13 mouse cellular contexts compared by ENCODE assay signal in the genomic region with DNA sequence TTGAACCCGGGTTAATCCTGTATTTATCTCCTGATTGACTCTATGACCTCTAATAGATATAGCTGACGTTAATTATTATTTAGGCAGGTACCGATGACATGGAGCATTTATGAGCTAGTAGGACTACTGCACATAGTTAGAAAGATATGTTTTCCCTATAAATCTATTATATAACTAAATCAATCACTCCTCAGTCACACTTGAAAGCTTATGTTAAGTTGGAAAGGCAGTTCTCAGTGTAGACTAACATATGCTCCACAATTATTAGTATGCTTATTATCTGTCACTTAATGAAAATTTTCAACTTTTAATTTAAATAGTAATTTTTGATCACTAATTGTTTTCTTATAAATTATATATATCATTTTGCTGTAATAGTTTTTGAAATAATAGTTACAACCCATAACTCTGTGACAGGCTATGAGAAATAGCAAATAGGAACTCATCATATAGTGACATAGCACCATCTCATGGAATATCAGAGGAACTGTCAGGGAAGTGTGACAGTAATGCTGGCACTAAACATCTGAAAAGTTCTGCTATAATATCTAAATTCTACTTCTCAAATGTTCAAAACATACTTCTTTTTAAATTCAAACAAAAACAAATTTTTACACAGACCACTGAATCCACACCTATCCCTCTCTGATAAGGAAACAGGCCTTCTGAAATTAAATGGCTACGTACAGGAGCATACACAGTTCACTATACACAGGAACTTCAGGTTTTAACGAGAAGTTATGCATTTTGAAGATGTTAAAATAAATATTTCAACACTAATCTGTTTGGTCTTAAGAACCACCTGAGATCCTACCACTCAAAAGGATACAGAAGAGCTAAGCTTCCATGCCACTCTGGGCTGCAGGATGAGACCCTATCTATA.
DNase-seq lines count a peak whose midpoint lies in the region; ATAC-seq and TF ChIP-seq lines count a peak whose summit lies in the region.
"Had no signal": no experiment of that assay in that cellular context is flagged by ENCODE, and none has a peak within 500 bp of the region (broad histone marks: within the 10 kb centered on the region; RNA-seq: fewer than 3 reads in every experiment).

No protein-coding gene starts in this region.

- no peak overlapping the region for H3K27ac ChIP-seq in heart, adult 2 months
- H3K27ac ChIP-seq in heart, embryonic 11.5 days (ENCODE audit: low read depth, low read length) = no peak overlapping the region
- H3K27ac ChIP-seq in lung, postnatal 0 days (ENCODE audit: low read length) = no peak overlapping the region
- H3K27ac ChIP-seq in forebrain, postnatal 0 days (ENCODE audit: low read depth, low read length) = no peak overlapping the region
- no peak overlapping the region for H3K27ac ChIP-seq in stomach, postnatal 0 days (replicated peaks)
- H3K27ac ChIP-seq: embryonic facial prominence, embryonic 13.5 days; heart, embryonic 15.5 days had no signal

- no peak overlapping the region for H3K4me2 ChIP-seq in heart, embryonic 11.5 days
- no peak overlapping the region for H3K4me2 ChIP-seq in lung, postnatal 0 days (replicated peaks; ENCODE audit: low read depth, low read length)
- no peak overlapping the region for H3K4me2 ChIP-seq in forebrain, postnatal 0 days (ENCODE audit: low read depth)
- no peak overlapping the region for H3K4me2 ChIP-seq in stomach, postnatal 0 days (replicated peaks; ENCODE audit: low read depth)
- H3K4me2 ChIP-seq: embryonic facial prominence, embryonic 13.5 days; heart, embryonic 15.5 days had no signal

- ATAC-seq in heart, embryonic 11.5 days (replicated peaks; ENCODE audit: insufficient number of reproducible peaks, low FRiP score, low TSS enrichment) = no peak
- no peak for ATAC-seq in lung, postnatal 0 days
- peak; percentile 85 for ATAC-seq in forebrain, postnatal 0 days
- no peak for ATAC-seq in stomach, postnatal 0 days (ENCODE audit: low FRiP score, low TSS enrichment)
- ATAC-seq: activated CD4-positive, CD25-positive, alpha-beta regulatory T cell, adult 4 months had no signal

- H3K27me3 ChIP-seq in heart, adult 2 months (ENCODE audit: control insufficient read depth, insufficient read depth, low read length) = no peaks in the 10 kb centered on the region
- no peaks in the 10 kb centered on the region for H3K27me3 ChIP-seq in heart, embryonic 11.5 days (ENCODE audit: control insufficient read depth, insufficient read depth, low read length)
- no peaks in the 10 kb centered on the region for H3K27me3 ChIP-seq in lung, postnatal 0 days (replicated peaks; ENCODE audit: insufficient read depth, low read length)
- H3K27me3 ChIP-seq in forebrain, postnatal 0 days (ENCODE audit: insufficient read depth, low read length) = no peaks in the 10 kb centered on the region
- no peaks in the 10 kb centered on the region for H3K27me3 ChIP-seq in stomach, postnatal 0 days (ENCODE audit: control insufficient read depth, insufficient read depth, low read length)
- H3K27me3 ChIP-seq: heart, embryonic 15.5 days had no signal

- intact Hi-C loops in heart, adult 2 months (cut with DNase I) = loop anchor here (10.0 kb wide), 3 partner anchors 455 to 815 kb away; partner anchors contain the start of gene Pth2r
- intact Hi-C loops in left cerebral cortex, postnatal 4 days (cut with DNase I) = loop anchor here (2.0 to 10.0 kb wide), 5 partner anchors 557 to 915 kb away; partner anchors contain the start of genes Idh1, Pikfyve and Pth2r

- no peaks in the 10 kb centered on the region for H3K9me3 ChIP-seq in heart, embryonic 11.5 days (replicated peaks; ENCODE audit: control insufficient read depth, low read length)
- H3K9me3 ChIP-seq in lung, postnatal 0 days (ENCODE audit: low read length) = no peaks in the 10 kb centered on the region
- H3K9me3 ChIP-seq in forebrain, postnatal 0 days (ENCODE audit: low read length) = no peaks in the 10 kb centered on the region
- no peaks in the 10 kb centered on the region for H3K9me3 ChIP-seq in stomach, postnatal 0 days (ENCODE audit: control insufficient read depth, low read length)
- H3K9me3 ChIP-seq: embryonic facial prominence, embryonic 13.5 days; heart, embryonic 15.5 days had no signal

- no peak for TF ChIP-seq POLR2A in heart, adult 2 months (IDR thresholded peaks at IDR 0.05; ENCODE audit: insufficient read depth, low read depth, low read length)

- no peaks in the 10 kb centered on the region for H3K36me3 ChIP-seq in heart, adult 2 months (ENCODE audit: control insufficient read depth, insufficient read depth, low read length)
- H3K36me3 ChIP-seq in heart, embryonic 11.5 days (ENCODE audit: control insufficient read depth, insufficient read depth, low read length) = no peaks in the 10 kb centered on the region
- H3K36me3 ChIP-seq in lung, postnatal 0 days (ENCODE audit: insufficient read depth, low read length) = no peaks in the 10 kb centered on the region
- no peaks in the 10 kb centered on the region for H3K36me3 ChIP-seq in forebrain, postnatal 0 days (ENCODE audit: insufficient read depth)
- H3K36me3 ChIP-seq in stomach, postnatal 0 days (ENCODE audit: control insufficient read depth, insufficient read depth, low read length) = no peaks in the 10 kb centered on the region
- H3K36me3 ChIP-seq: embryonic facial prominence, embryonic 13.5 days; heart, embryonic 15.5 days had no signal

- no peak for DNase-seq in heart, adult 2 months
- peak; percentile 24 for DNase-seq in lung, postnatal 0 days (ENCODE audit: low spot score)
- no peak for DNase-seq in lung, postnatal 14 days
- peak; percentile 49 for DNase-seq in forebrain, postnatal 0 days
- no peak for DNase-seq in stomach, postnatal 0 days (ENCODE audit: low spot score)
- DNase-seq in left cerebral cortex, postnatal 4 days = no peak
- DNase-seq in left cerebral cortex, adult 18-20 months (ENCODE audit: low spot score in 2 of 2) = no peak
- DNase-seq: kidney, adult 9 months; thymus, adult 2 months had no signal

- no peaks in the 10 kb centered on the region for H3K79me2 ChIP-seq in heart, adult 2 months (replicated peaks; ENCODE audit: control insufficient read depth, insufficient read depth, low read length)

- TF ChIP-seq EP300 in heart, adult 2 months (IDR thresholded peaks at IDR 0.05; ENCODE audit: insufficient read depth, low read depth, low read length) = no peak
- no peak for TF ChIP-seq EP300 in lung, postnatal 0 days (IDR thresholded peaks at IDR 0.05)
- no peak for TF ChIP-seq EP300 in stomach, postnatal 0 days (optimal IDR thresholded peaks at IDR 0.05)

- H3K9ac ChIP-seq in heart, adult 2 months (ENCODE audit: low read depth, low read length) = no peak overlapping the region
- no peak overlapping the region for H3K9ac ChIP-seq in heart, embryonic 11.5 days (ENCODE audit: low read depth, low read length)
- H3K9ac ChIP-seq in lung, postnatal 0 days (replicated peaks; ENCODE audit: low read depth) = no peak overlapping the region
- no peak overlapping the region for H3K9ac ChIP-seq in forebrain, postnatal 0 days
- H3K9ac ChIP-seq in stomach, postnatal 0 days (ENCODE audit: low read length) = no peak overlapping the region
- H3K9ac ChIP-seq: embryonic facial prominence, embryonic 13.5 days; heart, embryonic 15.5 days had no signal

- peak; percentile 77 for TF ChIP-seq CTCF in heart, adult 2 months (IDR thresholded peaks at IDR 0.05)
- peak; percentile 65 for TF ChIP-seq CTCF in lung, postnatal 0 days (IDR thresholded peaks at IDR 0.05)
- peak; percentile 84 for TF ChIP-seq CTCF in forebrain, postnatal 0 days (IDR thresholded peaks at IDR 0.05; ENCODE audit: low read depth)
- TF ChIP-seq CTCF in stomach, postnatal 0 days (IDR thresholded peaks at IDR 0.05; ENCODE audit: low read depth) = peak; percentile 78

- no peaks in the 10 kb centered on the region for H3K4me1 ChIP-seq in heart, adult 2 months (ENCODE audit: control insufficient read depth, insufficient read depth, low read length)
- no peaks in the 10 kb centered on the region for H3K4me1 ChIP-seq in heart, embryonic 11.5 days (ENCODE audit: control insufficient read depth, insufficient read depth, low read length)
- no peaks in the 10 kb centered on the region for H3K4me1 ChIP-seq in lung, postnatal 0 days (ENCODE audit: insufficient read depth, low read depth, low read length)
- no peaks in the 10 kb centered on the region for H3K4me1 ChIP-seq in forebrain, postnatal 0 days (ENCODE audit: insufficient read depth)
- H3K4me1 ChIP-seq in stomach, postnatal 0 days (replicated peaks; ENCODE audit: control insufficient read depth, insufficient read depth) = no peaks in the 10 kb centered on the region
- H3K4me1 ChIP-seq: embryonic facial prominence, embryonic 13.5 days; heart, embryonic 15.5 days had no signal

- H3K4me3 ChIP-seq in heart, adult 2 months = no peak overlapping the region
- H3K4me3 ChIP-seq in heart, embryonic 11.5 days (ENCODE audit: low read depth, low read length) = no peak overlapping the region
- H3K4me3 ChIP-seq in lung, postnatal 0 days (ENCODE audit: low read depth, low read length) = no peak overlapping the region
- no peak overlapping the region for H3K4me3 ChIP-seq in forebrain, postnatal 0 days (ENCODE audit: low read depth, low read length)
- no peak overlapping the region for H3K4me3 ChIP-seq in stomach, postnatal 0 days (ENCODE audit: low read depth, low read length)
- H3K4me3 ChIP-seq: embryonic facial prominence, embryonic 13.5 days; heart, embryonic 15.5 days had no signal

- WGBS in heart, adult 2 months = 60% methylated on average over 5 of the region's 5 CpGs
- WGBS in heart, embryonic 11.5 days (ENCODE audit: insufficient replicate concordance) = 68% methylated on average over 5 of the region's 5 CpGs
- WGBS in lung, postnatal 0 days = 69% methylated on average over 5 of the region's 5 CpGs
- 81% methylated on average over 5 of the region's 5 CpGs for WGBS in forebrain, postnatal 0 days
- WGBS in stomach, postnatal 0 days = 65% methylated on average over 5 of the region's 5 CpGs

Comparison
In these comparisons a context has a peak if more than half of its experiments do, and no peak if none do; other contexts are left out.
1. DNase-seq: peak in lung, postnatal 0 days (single experiment) and forebrain, postnatal 0 days (single experiment); none in heart, adult 2 months (0 of 2), lung, postnatal 14 days (single experiment), stomach, postnatal 0 days (single experiment), left cerebral cortex, postnatal 4 days (single experiment) and left cerebral cortex, adult 18-20 months (0 of 2).
2. Peak in every context shown above with its lines, with median percentiles within 50 percentile points of each other: CTCF ChIP-seq.